Mouse (Mus musculus) hematopoietic stem cell, adult 5-6 weeks (primary cell): ENCODE measurements around the gene Ccdc142. TPM values are rescaled to one million over a fixed set of nuclear protein-coding genes. Genes with fewer than 3 reads are reported as not detected.

Source experiments
- ATAC-seq, 2 experiments: fragments of 125-278 bp in 1 of 2; replicated peaks in 1 of 2; 2 replicates each; pipeline ENCODE4 v1.8.0; 2016 to 2017; ENCODE audit warnings: inconsistent platforms in 2 of 2, mild to moderate bottlenecking in 2 of 2, moderate number of reproducible peaks in 2 of 2, low read depth in 1 of 2, moderate TSS enrichment in 1 of 2; ENCODE audit not compliant: low FRiP score in 2 of 2, poor library complexity in 2 of 2, severe bottlenecking in 2 of 2, insufficient read depth in 1 of 2, low TSS enrichment in 1 of 2
- total RNA-seq: library from RNA; stranded (forward); fragments of 172-1452, 232-1000 nt; gene quantifications from 2 replicates; pipeline ENCODE4 v1.2.3, GENCODE M21; 2017

Gene Ccdc142
- total RNA-seq, result 0.45 and 2.3 TPM in 2 replicates

- ATAC-seq, result peak; percentile 85 to 87
Measured at GRCm38 (mm10) chr6:83101316-83101687, at the start of gene Ccdc142, which contains the start of gene Gm42688. Ccdc142 (plus strand) TSS chr6:83101601. Gm42688 (plus strand) TSS chr6:83101617.

DNA sequence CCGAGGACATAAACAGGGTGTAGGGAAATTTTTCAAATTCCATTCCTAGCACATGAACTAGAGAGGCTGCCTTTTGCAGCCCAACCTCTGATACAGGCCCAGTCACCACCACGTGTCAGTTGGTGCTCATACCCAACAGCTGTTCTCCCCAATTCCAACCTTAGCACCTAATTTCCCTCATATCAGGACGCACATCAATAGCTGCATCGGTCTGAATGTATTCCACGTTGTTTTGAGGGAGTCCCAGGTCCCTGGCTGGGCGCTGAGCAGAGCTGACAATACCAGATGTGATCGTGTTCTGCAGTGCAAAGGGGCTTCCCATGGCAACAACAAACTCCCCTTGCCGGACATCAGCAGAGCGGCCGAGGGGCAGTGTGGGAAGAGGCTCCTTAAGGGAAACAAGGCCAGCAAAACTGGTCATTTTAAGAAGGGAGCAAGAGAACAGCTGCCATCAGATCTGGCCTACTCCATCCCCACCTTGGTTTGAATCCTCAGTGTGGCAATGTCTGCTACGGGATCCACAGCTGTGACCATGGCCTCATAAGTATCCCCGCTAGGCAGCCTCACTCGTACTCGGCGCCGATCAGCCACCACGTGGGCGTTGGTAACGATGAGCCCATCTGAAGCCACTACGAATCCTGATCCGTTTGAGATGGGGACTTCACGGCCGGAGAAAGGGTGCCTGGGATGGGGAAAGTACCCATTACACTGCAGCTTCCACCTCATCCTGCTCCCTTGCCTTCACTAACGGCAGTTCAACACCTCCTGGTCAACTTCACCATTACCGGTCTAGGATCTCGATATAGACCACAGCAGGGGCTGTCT lies 48.1 kb upstream of the Ccdc142 start:
- ATAC-seq, result peak; percentile 17 to 30; a peak in 2 of 4 replicates

- ATAC-seq, result peak; percentile 86 to 91
Measured at GRCm38 (mm10) chr6:83054074-83054851, 47.1 kb upstream of the Ccdc142 start, which contains the start of gene Aup1. Aup1 (plus strand) TSS chr6:83054521.

DNA sequence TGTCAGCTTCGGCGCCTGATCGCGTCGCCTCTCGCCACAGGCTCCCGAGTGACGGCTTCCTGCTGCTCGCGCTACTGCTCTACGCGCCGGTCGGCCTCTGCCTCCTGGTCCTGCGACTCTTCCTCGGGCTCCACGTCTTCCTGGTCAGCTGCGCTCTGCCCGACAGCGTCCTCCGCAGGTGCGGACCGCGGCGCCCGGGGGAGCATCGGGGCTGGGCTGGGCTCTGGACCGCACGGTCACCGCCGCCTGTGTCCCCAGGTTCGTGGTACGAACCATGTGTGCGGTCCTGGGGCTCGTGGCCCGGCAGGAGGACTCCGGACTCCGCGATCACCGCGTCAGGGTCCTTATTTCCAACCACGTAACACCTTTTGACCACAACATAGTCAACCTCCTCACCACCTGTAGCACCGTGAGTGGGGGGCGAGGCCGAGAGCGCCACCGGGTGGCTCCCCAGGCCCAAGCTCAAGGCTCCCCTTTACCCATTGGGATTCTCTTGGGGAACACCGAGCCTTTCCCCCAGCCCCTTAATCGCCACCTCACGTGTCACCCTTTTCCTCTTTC lies 46.5 kb upstream of the Ccdc142 start, which contains the start of gene Htra2:
Gene Htra2 (minus strand): TSS at position 403 of the 561 bp plus-strand sequence.
- peak in 1 of 2 experiments; percentile 2; a peak in 1 of 4 replicates for ATAC-seq

- ATAC-seq, result no peak
Measured at GRCm38 (mm10) chr6:83057790-83058189, 43.6 kb upstream of the Ccdc142 start, which contains the start of gene Dqx1. Dqx1 (plus strand) TSS chr6:83057844.

GRCm38 (mm10) chr6:83058725-83059124 lies 42.7 kb upstream of the Ccdc142 start:
- no peak for ATAC-seq

DNA sequence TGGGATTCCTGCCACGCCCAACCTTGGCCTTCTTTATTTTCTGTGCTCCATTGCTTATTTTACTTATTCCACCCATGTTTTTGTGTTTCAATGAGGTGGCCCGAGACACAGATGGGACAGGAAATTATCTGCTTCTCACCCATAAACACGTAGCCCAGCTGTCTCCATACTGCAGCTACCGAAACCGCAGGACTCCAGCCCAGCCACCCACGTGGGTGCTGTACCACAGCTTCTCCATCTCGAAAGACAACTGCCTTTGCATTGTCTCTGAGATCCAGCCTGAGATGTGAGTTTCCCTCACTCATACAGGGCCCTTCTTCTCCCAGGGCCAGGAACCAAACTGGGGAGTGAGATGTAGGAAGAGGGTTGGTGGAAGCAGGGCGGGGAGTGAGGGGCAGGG lies 35.4 kb upstream of the Ccdc142 start:
- ATAC-seq, result no peak

GRCm38 (mm10) chr6:83066441-83066840 lies 35.0 kb upstream of the Ccdc142 start:
- no peak for ATAC-seq

DNA sequence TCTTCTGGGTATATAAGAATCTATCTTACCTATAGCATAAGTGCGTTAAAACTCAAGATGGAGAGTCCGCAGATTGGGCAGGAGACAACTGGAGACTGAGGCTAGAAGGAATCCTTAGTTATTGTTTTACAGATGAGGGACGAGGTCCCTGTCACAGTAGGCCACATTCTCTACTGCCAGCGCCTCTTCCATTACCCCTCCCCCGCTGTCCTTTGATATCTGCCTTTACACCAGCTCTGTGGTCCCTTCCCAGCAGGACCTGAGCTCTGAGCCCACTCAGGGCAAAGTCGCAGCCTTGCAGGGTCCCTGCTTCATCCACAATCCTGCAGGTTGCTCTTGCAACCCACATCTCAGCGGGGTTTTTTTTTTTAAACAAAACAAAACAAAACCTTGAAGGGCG lies 33.2 kb upstream of the Ccdc142 start:
- ATAC-seq, result no peak

GRCm38 (mm10) chr6:83068706-83069487 lies 32.5 kb upstream of the Ccdc142 start:
- ATAC-seq, result no peak

DNA sequence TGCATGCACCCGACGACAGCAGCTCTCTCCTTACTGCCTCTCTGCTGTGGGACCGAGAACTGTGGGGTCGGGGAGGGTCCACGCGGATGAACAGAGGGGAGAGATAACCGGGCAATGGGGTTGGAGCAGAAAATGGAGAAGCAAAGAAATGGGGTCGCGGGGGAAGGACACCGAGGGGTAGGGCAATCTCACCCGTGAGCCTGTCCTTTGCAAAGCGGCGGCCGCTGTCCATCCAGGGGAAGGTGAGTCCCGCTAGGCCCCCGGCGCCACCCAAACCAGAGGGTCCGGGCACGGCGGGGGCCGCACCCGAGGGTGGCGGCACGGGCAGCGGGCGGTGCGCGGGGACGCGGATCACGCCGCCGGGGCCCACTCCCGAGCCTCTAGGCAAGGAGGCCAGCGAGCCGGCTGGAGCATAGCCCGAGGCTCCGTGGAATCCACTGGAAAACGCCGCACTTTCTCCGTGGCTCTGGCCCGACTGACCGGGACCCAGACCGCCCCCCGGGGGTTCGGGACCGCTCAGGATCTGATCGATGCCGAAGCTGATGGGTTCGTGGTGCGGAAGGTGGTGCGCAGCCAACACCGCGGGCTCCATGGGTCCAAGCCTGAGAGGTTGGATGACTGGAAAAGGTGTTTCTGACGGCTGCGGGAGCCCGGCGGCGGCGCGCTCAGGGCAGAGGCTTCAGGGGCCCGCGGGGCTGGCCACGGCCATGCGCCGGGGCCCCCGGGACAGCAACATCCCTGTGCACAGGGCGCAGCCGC lies 31.7 kb upstream of the Ccdc142 start:
- ATAC-seq, result no peak

DNA sequence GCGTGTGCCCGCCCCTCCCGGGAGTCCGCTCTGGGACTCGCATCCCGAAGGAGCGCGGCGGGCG lies 31.3 kb upstream of the Ccdc142 start, which contains the start of gene Tlx2:
Gene Tlx2 (minus strand): TSS at position 47 of the 64 bp plus-strand sequence.
- ATAC-seq, result no peak

GRCm38 (mm10) chr6:83070311-83071219 lies 30.8 kb upstream of the Ccdc142 start:
- ATAC-seq, result no peak

DNA sequence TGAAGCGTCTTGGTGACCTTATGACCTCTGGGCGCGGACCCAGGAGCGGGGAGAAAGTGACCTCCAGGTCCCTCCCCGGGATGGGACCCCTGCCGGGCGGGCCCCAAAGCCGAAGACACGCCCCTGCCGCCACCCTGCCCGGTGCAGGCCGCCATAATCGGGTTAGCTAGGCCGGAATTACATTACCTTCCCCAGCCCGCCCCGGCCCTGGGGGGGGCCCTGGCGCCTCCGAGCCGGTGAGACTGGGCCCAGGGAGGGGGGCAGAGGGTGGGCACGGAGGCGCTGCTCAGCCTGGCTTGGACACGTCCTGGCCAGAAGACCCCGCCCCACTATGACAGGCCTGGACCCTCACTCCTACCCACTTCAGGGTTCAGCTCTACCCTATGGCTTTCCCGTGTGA lies 30.2 kb upstream of the Ccdc142 start:
- ATAC-seq, result no peak

GRCm38 (mm10) chr6:83074979-83075378 lies 26.4 kb upstream of the Ccdc142 start:
- ATAC-seq, result no peak
